Mouse (Mus musculus) right cerebral cortex, postnatal 14 days (tissue): ENCODE results near the gene Rcor3.
A peak's percentile ranks its signal among the peaks of the same experiment; 100 is the strongest.

Experiments
- DNase-seq: peaks from one replicate; pipeline ENCODE4 v3.0.0; 2022

Gene Rcor3

GRCm38 (mm10) chr1:192066956-192067355 lies 70.9 kb downstream of the Rcor3 start:
- no peak for DNase-seq

GRCm38 (mm10) chr1:192063209-192063946 lies 74.5 kb downstream of the Rcor3 start:
- DNase-seq = no peak

- DNase-seq = no peak
Observed at GRCm38 (mm10) chr1:192062682-192063081, 75.2 kb downstream of the Rcor3 start.

GRCm38 (mm10) chr1:192061666-192062306 lies 76.1 kb downstream of the Rcor3 start:
- peak; percentile 55 for DNase-seq

- DNase-seq = no peak
Observed at GRCm38 (mm10) chr1:192058911-192059310, 79.0 kb downstream of the Rcor3 start.

- DNase-seq = no peak
Observed at GRCm38 (mm10) chr1:192053726-192054125, 84.1 kb downstream of the Rcor3 start.

- no peak for DNase-seq
Observed at GRCm38 (mm10) chr1:192052986-192053385, 84.9 kb downstream of the Rcor3 start.

- DNase-seq = no peak
Observed at GRCm38 (mm10) chr1:192052461-192052860, 85.4 kb downstream of the Rcor3 start.
